Mouse (Mus musculus) intestine, embryonic 15.5 days (tissue): ENCODE data around the gene Shisal2a. TPM values are rescaled to one million over a fixed set of nuclear protein-coding genes. Genes with fewer than 3 reads are reported as not detected.

Source experiments
- ATAC-seq: fragments of 200-750 bp; cut with Nextera tagmentation; 2 replicates; pipeline ENCODE4 v1.8.0; 2017; ENCODE audit warnings: moderate TSS enrichment, moderate library complexity
- H3K27ac ChIP-seq: fragments of 300-500 bp; sonication (generic); 2 replicates; pipeline ENCODE4 v1.5.1; 2015; ENCODE audit warnings: mild to moderate bottlenecking, inconsistent platforms
- H3K27me3 ChIP-seq: fragments of 300-500 bp; sonication (generic); replicated peaks from 2 replicates; pipeline ENCODE4 v1.6.1; 2015; ENCODE audit warnings: inconsistent platforms
- H3K36me3 ChIP-seq: fragments of 300-500 bp; sonication (generic); 2 replicates; pipeline ENCODE4 v1.6.1; 2015; ENCODE audit warnings: inconsistent platforms
- H3K4me1 ChIP-seq: fragments of 300-500 bp; sonication (generic); replicated peaks from 2 replicates; pipeline ENCODE4 v1.6.1; 2015; ENCODE audit warnings: inconsistent platforms
- H3K4me2 ChIP-seq: fragments of 300-500 bp; sonication (generic); replicated peaks from 2 replicates; pipeline ENCODE4 v1.6.1; 2015; ENCODE audit warnings: mild to moderate bottlenecking, inconsistent platforms
- H3K4me3 ChIP-seq: fragments of 300-500 bp; sonication (generic); replicated peaks from 2 replicates; pipeline ENCODE4 v1.5.1; 2015; ENCODE audit warnings: inconsistent platforms
- H3K9ac ChIP-seq: fragments of 300-500 bp; sonication (generic); 2 replicates; pipeline ENCODE4 v1.6.1; 2015; ENCODE audit warnings: inconsistent platforms
- H3K9me3 ChIP-seq: fragments of 300-500 bp; sonication (generic); 2 replicates; pipeline ENCODE4 v1.6.1; 2016; ENCODE audit warnings: inconsistent platforms
- WGBS: fragments of 180-500 bp; shearing (Covaris S2); methylation state at CpG from one replicate; pipeline ENCODE4 v1.1.7; 2015; 5-methylcytosine and 5-hydroxymethylcytosine counted together
- polyA plus RNA-seq: library from polyadenylated mRNA; unstranded; fragments of >200 nt; fragmentation: Nextera tagmentation; extraction: Ambion mirVana; gene quantifications from 2 replicates; pipeline ENCODE4 v1.2.1, GENCODE M21; 2015

Gene Shisal2a
- 1.3 and 1.6 TPM in 2 replicates for polyA plus RNA-seq

DNA sequence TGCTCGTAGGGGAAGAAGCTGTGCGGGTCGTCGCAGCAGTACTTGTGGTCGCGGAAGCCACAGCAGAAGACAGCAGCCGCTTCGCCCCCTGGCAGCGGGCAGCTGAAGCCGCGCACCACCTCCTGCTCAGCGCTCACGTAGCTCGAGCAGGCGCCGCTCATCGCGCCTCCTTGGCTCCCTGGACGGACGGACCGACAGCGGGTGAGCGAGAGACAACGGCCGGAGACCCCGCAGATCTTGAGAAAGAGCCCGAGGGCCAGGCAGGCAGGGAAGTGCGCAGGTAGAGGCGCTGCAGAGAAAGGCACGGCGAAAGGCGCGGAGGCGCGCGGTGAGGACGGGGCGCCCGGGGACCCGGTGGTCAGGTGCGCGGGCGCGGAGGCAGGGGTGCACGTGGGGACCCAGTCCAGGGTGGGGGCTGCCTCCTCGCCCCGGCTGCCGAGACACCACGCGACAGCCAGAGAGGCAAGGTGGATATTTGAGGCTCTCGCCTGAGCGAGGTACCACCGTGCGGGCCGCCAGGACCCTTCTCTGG lies at the start of gene Shisal2a:
Gene Shisal2a (minus strand): TSS at position 167 of the 532 bp plus-strand sequence.
- H3K4me2 ChIP-seq: peak within 1 kb of the TSS; percentile 89
- WGBS: 2% methylated on average over 55 of the region's 55 CpGs
- ATAC-seq: peak; percentile 31; the same call in 1 of the 2 replicates

DNA sequence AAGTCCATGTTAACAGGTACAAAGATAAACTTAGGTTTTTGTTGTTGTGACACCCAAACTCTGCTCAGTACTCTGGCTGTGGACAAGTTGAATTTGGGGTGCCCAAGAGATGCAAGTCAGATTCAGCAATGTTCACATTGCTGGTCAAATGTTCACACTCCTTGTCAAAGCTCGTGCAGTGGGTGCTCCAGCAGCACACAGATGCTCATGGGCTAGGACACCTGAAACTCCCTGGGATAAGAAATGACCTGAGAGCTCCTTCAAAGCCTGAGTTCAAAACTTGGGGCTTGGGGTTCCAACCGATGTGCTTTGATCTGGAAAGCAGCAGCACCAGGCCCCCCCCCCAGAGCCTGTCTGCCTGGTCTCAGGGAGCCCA lies 48.4 kb upstream of the Shisal2a start:
- Histone ChIP-seq H3K4me3 (no peak overlapping the region), H3K4me2 (no peak overlapping the region), H3K27me3 (no peaks in the 10 kb centered on the region), H3K9me3 (no peaks in the 10 kb centered on the region), H3K36me3 (no peaks in the 10 kb centered on the region), H3K27ac (no peak overlapping the region), H3K9ac (no peak overlapping the region), H3K4me1 (peaks cover 15% of the 10 kb centered on the region)
- WGBS: 48% methylated on average over 2 of the region's 2 CpGs
- no peak for ATAC-seq

More for the DNA sequence above, at the start of gene Shisal2a:
- Histone ChIP-seq H3K9ac (peak within 1 kb of the TSS; percentile 58), H3K27ac (no peak within 1 kb of the TSS), H3K27me3 (peaks cover 21% of the 10 kb centered on the region), H3K4me1 (peaks cover 13% of the 10 kb centered on the region), H3K4me3 (peak within 1 kb of the TSS; percentile 44), H3K36me3 (no peaks in the 10 kb centered on the region), H3K9me3 (no peaks in the 10 kb centered on the region)

DNA sequence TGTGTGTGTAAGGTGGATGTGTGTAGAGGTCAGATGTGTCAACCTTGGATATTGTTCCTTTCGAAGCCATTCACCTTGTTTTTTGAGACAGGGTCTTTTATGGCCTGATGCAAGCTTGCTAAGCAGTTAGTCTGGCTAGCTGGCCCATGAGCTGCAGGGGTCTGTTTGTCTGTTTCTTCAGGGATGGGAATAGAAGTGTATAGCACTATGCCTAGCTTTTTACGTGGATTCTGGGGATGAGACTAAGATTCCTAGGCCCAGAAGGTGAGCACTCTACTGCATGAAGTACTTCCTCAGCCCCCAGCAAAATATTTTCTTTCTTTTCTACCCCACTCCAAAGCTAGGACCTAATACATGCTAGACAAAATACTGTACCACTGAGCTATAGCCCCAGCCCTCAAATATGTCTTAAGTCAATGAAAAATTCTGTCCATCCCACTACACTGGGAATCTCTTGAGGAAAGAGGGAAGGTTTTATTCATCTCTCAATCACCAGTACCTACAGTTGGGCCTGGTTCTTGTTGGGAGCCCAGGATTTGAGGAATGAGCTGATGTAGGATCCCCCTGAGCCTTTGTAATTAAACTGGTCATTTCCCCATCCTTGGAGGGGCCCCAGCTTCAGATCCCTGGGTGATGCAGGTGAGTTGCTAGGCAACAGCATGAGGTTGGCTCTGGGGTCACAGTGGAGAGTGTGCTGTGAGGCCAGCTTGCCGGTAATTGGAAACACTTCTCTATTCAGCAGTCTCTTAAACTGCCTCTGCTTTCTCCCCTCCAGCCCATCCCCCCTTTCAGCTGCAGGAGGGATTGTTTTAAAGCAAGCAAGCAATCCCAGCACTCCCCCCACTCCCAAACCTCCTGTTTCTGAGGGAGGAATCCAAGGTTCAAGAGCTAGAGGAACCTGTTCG lies 47.8 kb upstream of the Shisal2a start:
- 59% methylated on average over 4 of the region's 4 CpGs for WGBS
- no peaks in the 10 kb centered on the region for H3K36me3 ChIP-seq
- H3K4me1 ChIP-seq: peaks cover 15% of the 10 kb centered on the region
- H3K9ac ChIP-seq: no peak overlapping the region
- no peak; the same call in 1 of the 2 replicates for ATAC-seq
- no peaks in the 10 kb centered on the region for H3K9me3 ChIP-seq
- H3K4me3 ChIP-seq: no peak overlapping the region
- no peak overlapping the region for H3K27ac ChIP-seq
- H3K27me3 ChIP-seq: no peaks in the 10 kb centered on the region
- H3K4me2 ChIP-seq: no peak overlapping the region

DNA sequence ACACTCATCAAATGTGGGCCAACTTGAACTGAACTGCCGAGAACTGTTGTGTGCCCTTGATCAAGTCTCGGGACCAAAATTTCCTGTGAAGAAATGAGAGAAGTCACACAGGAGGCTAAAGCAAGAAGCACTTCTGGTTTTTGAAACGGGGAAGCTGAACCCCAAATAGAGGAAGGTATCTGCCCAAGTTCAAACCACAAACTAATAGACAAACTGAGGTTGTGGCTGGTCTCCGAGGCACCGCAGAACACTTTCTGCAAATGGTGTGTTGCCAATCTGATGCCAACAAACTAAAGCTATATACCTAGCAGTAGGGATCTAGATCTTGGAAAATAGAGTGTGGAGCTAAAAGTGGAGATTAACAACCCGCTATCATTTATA lies 45.2 kb upstream of the Shisal2a start:
- Histone ChIP-seq H3K4me2 (no peak overlapping the region), H3K27ac (no peak overlapping the region)
- WGBS: 73% methylated on average over 6 of the region's 6 CpGs

DNA sequence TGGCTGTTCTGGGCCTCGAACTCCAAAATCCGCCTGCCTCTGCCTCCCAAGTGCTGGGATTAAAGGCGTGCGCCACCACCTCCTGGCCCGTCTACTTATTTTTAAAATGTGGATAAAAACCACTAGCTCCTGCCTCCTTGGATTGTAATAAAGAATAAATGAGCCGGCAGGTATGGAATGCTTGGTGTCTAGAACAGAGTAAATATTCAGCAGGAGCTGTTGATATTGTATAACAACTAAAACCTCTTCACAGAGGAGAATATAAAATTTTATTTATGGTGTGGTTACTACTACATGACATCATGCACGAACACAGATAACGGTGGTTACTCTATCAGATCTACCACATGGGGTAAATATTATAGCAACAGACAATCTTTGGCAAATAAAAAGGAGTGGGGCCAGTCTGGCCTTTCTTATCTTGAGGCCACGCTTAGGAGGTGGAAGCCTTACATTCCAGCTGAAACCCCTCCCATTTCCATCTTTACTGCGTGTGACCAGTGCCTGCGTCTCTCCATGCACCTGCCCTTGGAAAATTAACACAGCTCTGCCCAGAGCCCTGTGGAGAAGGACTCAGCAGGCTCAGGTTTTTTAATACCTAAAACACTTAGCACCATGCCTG lies 44.7 kb upstream of the Shisal2a start:
- H3K27ac ChIP-seq: no peak overlapping the region
- no peaks in the 10 kb centered on the region for H3K9me3 ChIP-seq
- no peak overlapping the region for H3K9ac ChIP-seq
- no peak overlapping the region for H3K4me2 ChIP-seq
- peaks cover 18% of the 10 kb centered on the region for H3K4me1 ChIP-seq
- H3K36me3 ChIP-seq: no peaks in the 10 kb centered on the region
- no peaks in the 10 kb centered on the region for H3K27me3 ChIP-seq
- no peak overlapping the region for H3K4me3 ChIP-seq
- 32% methylated on average over 11 of the region's 11 CpGs for WGBS
- peak; percentile 76 for ATAC-seq

More for the DNA sequence above, 45.2 kb upstream of the Shisal2a start:
- no peak overlapping the region for H3K4me3 ChIP-seq
- H3K27me3 ChIP-seq: no peaks in the 10 kb centered on the region
- no peaks in the 10 kb centered on the region for H3K9me3 ChIP-seq
- ATAC-seq: no peak
- peaks cover 18% of the 10 kb centered on the region for H3K4me1 ChIP-seq
- no peak overlapping the region for H3K9ac ChIP-seq
- no peaks in the 10 kb centered on the region for H3K36me3 ChIP-seq

DNA sequence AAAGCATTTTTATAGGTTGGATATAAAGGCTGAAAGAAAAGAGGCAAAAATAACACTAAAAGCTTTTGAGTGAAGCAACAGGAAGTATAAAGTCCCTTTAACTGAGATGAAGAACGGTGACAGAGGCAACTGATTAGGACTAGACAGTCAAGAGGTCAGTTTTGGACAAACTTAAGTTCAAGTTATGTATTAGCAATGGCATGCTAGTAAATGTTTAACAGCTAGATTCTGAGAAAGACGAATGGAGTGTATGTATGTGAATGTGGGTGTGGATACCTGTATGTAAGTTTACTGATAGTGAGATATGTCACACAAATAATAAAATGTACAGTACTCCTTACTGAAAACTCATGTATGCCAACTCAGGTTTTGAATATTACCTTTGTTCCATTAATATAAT lies 41.4 kb upstream of the Shisal2a start:
- no peak overlapping the region for H3K4me2 ChIP-seq
- H3K9ac ChIP-seq: no peak overlapping the region
- H3K27ac ChIP-seq: no peak overlapping the region
- ATAC-seq: peak; percentile 66
- H3K27me3 ChIP-seq: no peaks in the 10 kb centered on the region
- 48% methylated on average over 2 of the region's 2 CpGs for WGBS
- H3K4me1 ChIP-seq: peaks cover 10% of the 10 kb centered on the region
- H3K4me3 ChIP-seq: no peak overlapping the region
- H3K36me3 ChIP-seq: no peaks in the 10 kb centered on the region
- H3K9me3 ChIP-seq: no peaks in the 10 kb centered on the region

DNA sequence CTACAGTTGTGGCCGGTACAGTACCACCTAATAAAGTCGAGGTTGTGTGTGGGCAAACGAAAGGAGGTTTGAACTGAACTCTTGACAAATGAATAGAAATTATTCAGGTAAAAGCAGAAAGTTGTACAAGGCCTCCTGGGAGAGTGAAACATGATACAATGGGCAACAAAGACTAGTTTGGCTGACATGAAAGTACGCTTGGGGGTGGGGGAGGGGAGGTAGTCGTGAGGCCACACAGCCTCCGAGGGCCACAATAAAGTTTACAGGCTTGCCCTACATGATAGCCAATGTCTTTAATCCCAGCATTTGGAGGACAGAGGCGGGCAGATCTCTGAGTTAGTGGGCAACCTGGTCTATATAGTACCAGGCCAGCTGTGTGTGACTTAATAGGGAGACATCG lies 24.5 kb upstream of the Shisal2a start:
- H3K4me1 ChIP-seq: peaks cover 8% of the 10 kb centered on the region
- 53% methylated on average over 8 of the region's 8 CpGs for WGBS
- no peaks in the 10 kb centered on the region for H3K36me3 ChIP-seq
- H3K9ac ChIP-seq: no peak overlapping the region
- H3K4me2 ChIP-seq: no peak overlapping the region
- ATAC-seq: no peak
- no peaks in the 10 kb centered on the region for H3K27me3 ChIP-seq
- no peak overlapping the region for H3K4me3 ChIP-seq
- no peak overlapping the region for H3K27ac ChIP-seq
- H3K9me3 ChIP-seq: no peaks in the 10 kb centered on the region

DNA sequence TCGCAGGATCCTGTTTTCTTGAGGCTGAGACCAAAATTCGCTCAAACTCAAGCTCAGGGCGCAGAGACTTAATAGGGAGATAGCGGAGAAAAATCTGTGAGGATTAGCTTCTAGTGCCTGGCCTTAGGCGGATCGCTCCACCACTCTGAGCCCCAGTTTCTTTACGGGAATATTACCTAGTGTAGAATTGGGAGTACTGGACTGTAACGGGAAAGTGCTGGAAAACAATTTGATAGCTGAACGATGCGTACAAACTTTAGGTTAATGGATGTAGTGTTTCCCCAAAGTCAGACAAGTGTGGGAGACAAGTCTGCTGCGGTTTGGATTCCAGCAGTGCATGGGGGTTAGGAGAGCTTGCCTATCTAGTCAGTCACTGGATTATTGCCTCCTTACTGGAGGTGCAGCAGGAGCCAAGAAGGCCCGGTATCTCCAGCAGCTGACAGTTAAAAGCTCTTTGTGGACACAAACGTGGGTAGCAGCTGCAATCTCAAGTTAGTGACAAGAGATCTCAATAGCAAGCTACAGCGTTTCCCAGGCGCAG lies 23.8 kb upstream of the Shisal2a start, which contains the start of gene Gpx7:
Gene Gpx7 (minus strand): TSS at position 101 of the 541 bp plus-strand sequence.
- Histone ChIP-seq H3K4me2 (peak within 1 kb of the TSS; percentile 94), H3K9ac (peak within 1 kb of the TSS; percentile 57), H3K4me1 (peaks cover 8% of the 10 kb centered on the region), H3K9me3 (no peaks in the 10 kb centered on the region), H3K27ac (peak within 1 kb of the TSS; percentile 42), H3K27me3 (no peaks in the 10 kb centered on the region), H3K36me3 (no peaks in the 10 kb centered on the region), H3K4me3 (peak within 1 kb of the TSS; percentile 50)
- 25% methylated on average over 15 of the region's 15 CpGs for WGBS
- peak; percentile 44; the same call in 1 of the 2 replicates for ATAC-seq

DNA sequence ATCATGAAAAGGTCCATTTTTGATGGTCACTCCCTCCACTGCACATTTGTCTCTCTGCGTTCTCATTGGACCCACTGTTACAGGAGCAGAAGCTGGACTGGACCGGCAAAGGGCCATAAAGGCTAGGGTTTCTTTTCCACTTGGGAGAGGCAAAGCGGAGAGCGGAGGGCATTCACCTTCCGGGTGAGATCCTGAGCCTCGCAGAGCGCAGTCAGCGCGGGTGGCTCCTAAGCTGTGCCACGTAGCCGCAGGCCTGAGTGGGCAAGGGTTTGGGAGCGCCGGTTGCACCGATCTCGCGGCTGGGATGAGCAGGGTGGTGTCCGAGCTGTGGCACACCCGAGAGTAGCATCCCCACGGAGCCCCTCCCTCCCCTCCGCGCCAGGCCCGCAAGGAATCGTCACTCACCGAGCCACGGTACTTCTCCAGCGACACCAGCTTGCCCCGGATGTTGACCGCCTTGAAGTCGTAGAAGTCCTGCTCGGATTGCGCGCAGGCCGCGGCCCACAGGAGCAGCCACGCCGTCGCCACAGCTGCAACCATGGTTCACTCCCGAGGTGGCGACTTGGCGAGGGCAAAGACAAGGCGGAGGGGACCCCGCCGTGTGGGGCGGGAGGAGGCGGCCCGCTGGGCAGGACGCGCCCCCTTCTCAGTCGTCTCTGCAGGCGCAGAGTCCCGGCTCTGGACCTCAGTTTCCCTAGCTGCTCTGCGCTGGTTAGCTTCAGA lies 23.1 kb upstream of the Shisal2a start:
- Histone ChIP-seq H3K9me3 (no peaks in the 10 kb centered on the region), H3K4me1 (peaks cover 8% of the 10 kb centered on the region), H3K4me3 (peak overlapping the region; percentile 50), H3K27ac (peak overlapping the region; percentile 42), H3K9ac (peak overlapping the region; percentile 57), H3K27me3 (no peaks in the 10 kb centered on the region), H3K4me2 (peak overlapping the region; percentile 94), H3K36me3 (no peaks in the 10 kb centered on the region)
- 5% methylated on average over 49 of the region's 52 CpGs for WGBS
- ATAC-seq: peak; percentile 78

DNA sequence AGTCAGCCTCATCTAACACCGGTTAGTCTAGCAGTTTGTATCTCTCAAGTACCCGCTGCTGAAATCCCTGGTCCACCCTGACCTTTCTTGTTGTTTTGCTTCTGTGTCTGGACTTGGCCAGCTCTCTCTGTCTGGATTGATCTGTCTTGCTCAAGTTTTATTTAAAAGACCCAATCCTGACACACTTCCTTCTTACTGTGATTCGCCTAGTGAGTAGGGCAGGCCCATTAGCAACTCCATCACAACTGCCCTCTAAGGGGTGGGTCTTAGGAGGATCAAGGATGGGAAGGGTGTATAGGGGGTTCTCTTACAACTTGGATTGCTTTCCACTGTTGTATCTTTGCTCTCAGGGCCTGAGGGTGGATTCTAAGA lies 22.6 kb upstream of the Shisal2a start:
- peak; percentile 70 for ATAC-seq
- Histone ChIP-seq H3K27me3 (no peaks in the 10 kb centered on the region), H3K9ac (peak overlapping the region; percentile 57; the same call in 1 of the 2 replicates)

DNA sequence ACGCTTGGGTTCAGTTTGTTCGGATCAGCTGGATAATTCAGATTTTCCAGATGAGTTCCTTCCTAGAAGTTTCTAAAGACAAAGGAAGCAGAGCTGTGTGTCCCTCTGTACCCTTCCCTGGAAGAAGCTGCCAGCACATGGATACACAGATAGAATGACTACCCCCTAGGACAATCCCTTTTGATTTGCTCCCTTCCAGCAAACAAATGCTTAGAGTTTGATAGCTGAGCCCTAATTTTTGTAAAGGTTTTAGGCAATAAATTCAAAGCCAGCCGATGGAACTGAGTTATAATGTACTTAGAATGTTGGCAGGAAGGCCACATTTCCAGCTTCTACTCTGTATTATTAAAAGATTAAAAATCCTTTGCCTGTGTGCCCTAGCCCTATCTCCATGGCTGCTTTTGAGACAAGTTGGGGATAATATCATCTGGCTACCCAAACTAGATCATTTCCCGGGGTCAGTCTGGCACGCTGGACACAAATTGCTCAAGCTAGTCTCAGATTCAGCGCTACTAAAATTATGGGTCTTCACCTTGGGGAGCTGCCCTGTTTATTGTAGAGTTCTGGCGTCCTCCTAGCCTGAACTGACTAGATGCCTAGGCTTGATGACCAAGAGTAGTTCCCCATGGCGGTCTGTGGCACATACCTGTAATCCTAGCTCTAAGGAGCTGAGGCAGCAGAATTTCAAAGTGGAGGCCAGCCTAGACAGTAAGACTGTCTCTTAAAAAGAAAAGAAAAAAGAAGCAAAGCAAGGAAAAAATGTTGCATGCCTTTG lies 20.9 kb upstream of the Shisal2a start:
- H3K9ac ChIP-seq: no peak overlapping the region
- H3K9me3 ChIP-seq: no peaks in the 10 kb centered on the region
- H3K4me1 ChIP-seq: peaks cover 8% of the 10 kb centered on the region
- no peak for ATAC-seq
- H3K27me3 ChIP-seq: no peaks in the 10 kb centered on the region
- H3K27ac ChIP-seq: no peak overlapping the region
- H3K36me3 ChIP-seq: no peaks in the 10 kb centered on the region
- 87% methylated on average over 8 of the region's 8 CpGs for WGBS
- H3K4me3 ChIP-seq: no peak overlapping the region
- no peak overlapping the region for H3K4me2 ChIP-seq

More for the DNA sequence above, 22.6 kb upstream of the Shisal2a start:
- peak overlapping the region; percentile 50 for H3K4me3 ChIP-seq
- no peak overlapping the region; the same call in 1 of the 2 replicates for H3K27ac ChIP-seq
- peak overlapping the region; percentile 94 for H3K4me2 ChIP-seq
- H3K36me3 ChIP-seq: no peaks in the 10 kb centered on the region
- H3K4me1 ChIP-seq: peaks cover 8% of the 10 kb centered on the region
- WGBS: 74% methylated on average over 3 of the region's 3 CpGs
- H3K9me3 ChIP-seq: no peaks in the 10 kb centered on the region
